9 mouse cellular contexts compared by ENCODE assay signal in genomic region chr9:62521541-62521940, GRCm38 (mm10). TPM values are rescaled to one million over a fixed set of nuclear protein-coding genes. Genes with fewer than 3 reads are reported as not detected.
A peak's percentile ranks its signal among the peaks of the same experiment; 100 is the strongest.
DNase-seq lines count a peak whose midpoint lies in the region; ATAC-seq and TF ChIP-seq lines count a peak whose summit lies in the region.
"Had no signal": no experiment of that assay in that cellular context is flagged by ENCODE, and none has a peak within 500 bp of the region (broad histone marks: within the 10 kb centered on the region; RNA-seq: fewer than 3 reads in every experiment).

No protein-coding gene starts in this region.

- peaks cover 11% of the 10 kb centered on the region; the same call in 1 of the 2 replicates for H3K27me3 ChIP-seq in E14TG2a.4 (ENCODE audit: insufficient read depth, low read length)
- H3K27me3 ChIP-seq in embryonic facial prominence, embryonic 12.5 days: no peaks in the 10 kb centered on the region
- H3K27me3 ChIP-seq in lung, postnatal 0 days (replicated peaks; ENCODE audit: insufficient read depth, low read length): no peaks in the 10 kb centered on the region

- H3K4me2 ChIP-seq in embryonic facial prominence, embryonic 12.5 days (replicated peaks): no peak overlapping the region
- H3K4me2 ChIP-seq in lung, postnatal 0 days (replicated peaks; ENCODE audit: low read depth, low read length): peak overlapping the region; percentile 20
- H3K4me2 ChIP-seq: liver, embryonic 13.5 days had no signal

- no peak overlapping the region for H3K9ac ChIP-seq in embryonic facial prominence, embryonic 12.5 days
- H3K9ac ChIP-seq in lung, postnatal 0 days (replicated peaks; ENCODE audit: low read depth): no peak overlapping the region
- H3K9ac ChIP-seq: liver, embryonic 13.5 days had no signal

- peak; percentile 38 to 57 for DNase-seq in heart, postnatal 36 days
- peak; percentile 55 for DNase-seq in lung, postnatal 0 days (ENCODE audit: low spot score)
- DNase-seq in adrenal gland, adult 2 months: no peak
- DNase-seq in ovary, postnatal 10 days (ENCODE audit: low spot score): no peak
- no peak for DNase-seq in embryo, embryonic 9.5 days (ENCODE audit: extremely low spot score)
- DNase-seq in thymus, postnatal 36 days: no peak
- DNase-seq: liver, embryonic 13.5 days had no signal

- H3K36me3 ChIP-seq in E14TG2a.4 (ENCODE audit: insufficient read depth, low read length): no peaks in the 10 kb centered on the region
- no peaks in the 10 kb centered on the region for H3K36me3 ChIP-seq in embryonic facial prominence, embryonic 12.5 days
- no peaks in the 10 kb centered on the region for H3K36me3 ChIP-seq in lung, postnatal 0 days (ENCODE audit: insufficient read depth, low read length)
- H3K36me3 ChIP-seq: liver, embryonic 13.5 days had no signal

- H3K4me3 ChIP-seq in E14TG2a.4 (replicated peaks; ENCODE audit: low read length): peak overlapping the region; percentile 43; the same call in 1 of the 2 replicates
- no peak overlapping the region for H3K4me3 ChIP-seq in embryonic facial prominence, embryonic 12.5 days
- H3K4me3 ChIP-seq in lung, postnatal 0 days (ENCODE audit: low read depth, low read length): no peak overlapping the region
- H3K4me3 ChIP-seq: liver, embryonic 13.5 days had no signal

- WGBS in embryonic facial prominence, embryonic 12.5 days: 51% methylated on average over 9 of the region's 9 CpGs
- WGBS in lung, postnatal 0 days: 35% methylated on average over 9 of the region's 9 CpGs

- intact Hi-C loops in heart, postnatal 36 days (cut with DNase I): no loop called here

- TF ChIP-seq EP300 in lung, postnatal 0 days (IDR thresholded peaks at IDR 0.05): peak; percentile 65

- peak overlapping the region; percentile 9; the same call in 1 of the 2 replicates for H3K27ac ChIP-seq in embryonic facial prominence, embryonic 12.5 days
- peak overlapping the region; percentile 86 for H3K27ac ChIP-seq in lung, postnatal 0 days (ENCODE audit: low read length)
- H3K27ac ChIP-seq: liver, embryonic 13.5 days had no signal

- TF ChIP-seq CTCF in E14TG2a.4 (conservative IDR thresholded peaks at IDR 0.05; ENCODE audit: low read length): no peak
- TF ChIP-seq CTCF in lung, postnatal 0 days (IDR thresholded peaks at IDR 0.05): no peak

- H3K9me3 ChIP-seq in E14TG2a.4 (ENCODE audit: low read length): no peaks in the 10 kb centered on the region
- H3K9me3 ChIP-seq in embryonic facial prominence, embryonic 12.5 days: no peaks in the 10 kb centered on the region
- H3K9me3 ChIP-seq in lung, postnatal 0 days (ENCODE audit: low read length): no peaks in the 10 kb centered on the region
- H3K9me3 ChIP-seq: liver, embryonic 13.5 days had no signal

- no peak for ATAC-seq in embryonic facial prominence, embryonic 12.5 days (ENCODE audit: insufficient number of reproducible peaks, insufficient read depth, low FRiP score, low TSS enrichment)
- peak; percentile 52 for ATAC-seq in lung, postnatal 0 days

- H3K4me1 ChIP-seq in E14TG2a.4 (replicated peaks; ENCODE audit: low read depth, low read length): peaks cover 100% of the 10 kb centered on the region
- H3K4me1 ChIP-seq in embryonic facial prominence, embryonic 12.5 days: peaks cover 64% of the 10 kb centered on the region
- peaks cover 19% of the 10 kb centered on the region; the same call in 1 of the 2 replicates for H3K4me1 ChIP-seq in lung, postnatal 0 days (ENCODE audit: insufficient read depth, low read depth, low read length)

RNA-seq across cellular contexts. Expression of gene Coro2b, which starts 15.3 kb away (rescaled TPM):
- 12.9 and 13.5 TPM in 2 replicates for polyA plus RNA-seq in embryonic facial prominence, embryonic 12.5 days (2016; fragmentation: Nextera tagmentation; extraction: Ambion mirVana)
- total RNA-seq in heart, postnatal 36 days (2021): 10 to 100 TPM in 1 of 2 experiments, 1 to 10 TPM in 1; 9.8 to 14.5 TPM
- 13.9 and 15.8 TPM in 2 replicates for polyA plus RNA-seq in lung, postnatal 0 days (2015; fragmentation: Nextera tagmentation; extraction: Ambion mirVana)
- 10 to 100 TPM; 13.1 to 15.3 TPM for total RNA-seq in adrenal gland, adult 2 months (2021)
- 14.3 and 15.5 TPM in 2 replicates for polyA plus RNA-seq in adrenal gland, adult 2 months (2012; rRNA removed)

Comparison
In these comparisons a context has a peak if more than half of its experiments do, and no peak if none do; other contexts are left out.
1. DNase-seq: peak in heart, postnatal 36 days (2 of 2) and lung, postnatal 0 days (single experiment); none in adrenal gland, adult 2 months (single experiment), ovary, postnatal 10 days (single experiment), embryo, embryonic 9.5 days (single experiment) and thymus, postnatal 36 days (0 of 2).